Mouse (Mus musculus) megakaryocyte, embryonic 14.5 days (primary cell): ENCODE results near the gene Cpa4.

Experiments used
- FLI1 ChIP-seq: IDR thresholded peaks from 2 replicates; pipeline ENCODE4 v1.6.1; 2012; ENCODE audit warnings: low read length, inconsistent platforms, mixed read lengths
- GATA1 ChIP-seq: IDR thresholded peaks from 3 replicates; pipeline ENCODE4 v1.6.1; 2012; ENCODE audit warnings: mixed read lengths, low read length, inconsistent platforms, borderline replicate concordance

- TF ChIP-seq GATA1, result no peak
- no peak for TF ChIP-seq FLI1
Observed at GRCm38 (mm10) chr6:30615741-30616140, 47.6 kb downstream of the Cpa4 start.
